Mouse (Mus musculus): ENCODE measurements around the gene Ap2a1.

GRCm38 (mm10) chr7:44925468-44925867, 3.8 kb downstream of the Ap2a1 start:
- TF ChIP-seq CTCF (IDR thresholded peaks at IDR 0.05) = peak; percentile 63
- TF ChIP-seq POLR2A (IDR thresholded peaks at IDR 0.05; ENCODE audit: insufficient read depth, low read depth, low read length) = no peak
- no peak for TF ChIP-seq EP300 (IDR thresholded peaks at IDR 0.05; ENCODE audit: insufficient read depth, low read depth, low read length)
